Mouse (Mus musculus) urinary bladder, postnatal 0 days (tissue): ENCODE data around the gene Gm8020. TPM values are rescaled to one million over a fixed set of nuclear protein-coding genes. Genes with fewer than 3 reads are reported as not detected.

Experiments
- polyA plus RNA-seq: library from polyadenylated mRNA; unstranded; fragments of >200 nt; fragmentation: Nextera tagmentation; extraction: Ambion mirVana; gene quantifications from 2 replicates; pipeline ENCODE4 v1.2.1, GENCODE M21; 2015

Gm8020 gene
- not detected in 2 replicates for polyA plus RNA-seq

DNA sequence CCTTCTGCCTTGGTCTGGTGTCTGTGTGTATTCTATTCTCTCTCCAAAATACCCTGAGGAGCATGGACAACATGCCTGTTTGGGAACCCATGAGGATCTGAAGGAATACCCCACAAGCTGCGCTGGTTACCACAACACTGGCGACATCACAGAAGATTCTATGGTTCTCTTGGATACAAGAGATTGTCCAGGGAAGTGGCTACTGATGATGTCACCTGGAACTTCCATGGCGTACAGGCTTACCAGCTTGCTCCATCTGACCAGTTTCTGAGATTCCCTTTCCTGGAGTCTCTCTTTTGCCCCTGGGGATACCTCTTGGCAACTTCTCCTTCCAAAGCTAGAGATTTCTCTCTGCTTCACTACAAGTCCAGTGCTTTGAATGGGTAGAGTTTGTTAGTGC is at the start of gene Gm8020:
Gm8020 (minus strand) TSS at position 101 of the 400 bp plus-strand sequence.

DNA sequence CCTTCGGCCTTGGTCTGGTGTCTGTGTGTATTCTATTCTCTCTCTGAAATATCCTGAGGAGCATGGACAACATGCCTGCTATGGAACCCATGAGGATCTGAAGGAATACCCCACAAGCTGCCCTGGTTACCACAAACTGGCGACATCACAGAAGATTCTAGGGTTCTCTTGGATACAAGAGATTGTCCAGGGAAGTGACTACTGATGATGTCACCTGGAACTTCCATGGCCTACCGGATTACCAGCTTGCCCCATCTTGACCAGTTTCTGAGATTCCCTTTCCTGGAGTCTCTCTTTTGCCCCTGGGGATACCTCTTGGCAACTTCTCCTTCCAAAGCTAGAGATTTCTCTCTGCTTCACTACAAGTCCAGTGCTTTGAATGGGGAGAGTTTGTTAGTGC is 22.0 kb upstream of the Gm8020 start, which contains the start of gene Gm8024:
Gm8024 (minus strand) TSS at position 101 of the 400 bp plus-strand sequence.

DNA sequence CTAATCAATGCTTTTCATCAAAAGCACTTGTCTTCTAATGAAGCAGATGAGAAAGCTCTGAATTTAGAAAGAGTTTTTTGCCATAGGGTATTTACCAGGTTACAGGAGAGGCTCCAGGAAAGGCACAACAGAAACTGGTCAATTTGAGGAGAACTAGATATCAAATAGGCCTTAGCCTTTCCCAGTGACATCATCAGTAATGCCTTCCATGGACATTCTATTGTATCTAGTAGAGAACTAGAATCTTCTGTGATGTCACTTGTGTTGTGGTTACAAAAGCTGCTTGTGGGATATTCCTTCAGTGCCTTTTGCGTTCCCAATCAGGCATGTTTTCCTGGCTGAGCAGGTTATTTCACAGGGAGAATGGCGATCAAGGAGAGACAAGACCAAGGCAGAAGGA is 38.6 kb downstream of the Gm8020 start, which contains the start of gene Gm8011:
Gm8011 (plus strand) TSS at position 301 of the 400 bp plus-strand sequence.

Other genes with a start within 250 kb of the Gm8020 start
- gene Gm17026, start 242.3 kb downstream of the Gm8020 start, polyA plus RNA-seq: not detected in 2 replicates
- not detected in 2 replicates for gene Gm9611, start 205.0 kb downstream of the Gm8020 start, polyA plus RNA-seq
- not detected in 2 replicates for gene Gm7995, start 192.1 kb downstream of the Gm8020 start, polyA plus RNA-seq
- gene Gm8005, start 62.7 kb downstream of the Gm8020 start, polyA plus RNA-seq: not detected in 2 replicates
- gene Gm8011, start 38.5 kb downstream of the Gm8020 start, polyA plus RNA-seq: not detected in 2 replicates
- not detected in 2 replicates for gene Gm8024, start 21.9 kb upstream of the Gm8020 start, polyA plus RNA-seq
- not detected in 2 replicates for gene Gm17124, start 97.5 kb upstream of the Gm8020 start, polyA plus RNA-seq
- not detected in 2 replicates for gene Gm3633, start 139.6 kb upstream of the Gm8020 start, polyA plus RNA-seq
- not detected in 2 replicates for gene Gm10378, start 153.6 kb upstream of the Gm8020 start, polyA plus RNA-seq